Mouse (Mus musculus) MEL (cell line): Measurements from ENCODE around the gene Mip. TPM values are rescaled to one million over a fixed set of nuclear protein-coding genes. Genes with fewer than 3 reads are reported as not detected.

Experiments
- DNase-seq: peaks from one replicate; pipeline ENCODE4 v3.0.0; 2011; ENCODE audit warnings: low read depth, low spot score
- H3K27ac ChIP-seq: 2 replicates; pipeline ENCODE4 v1.5.1; 2012; ENCODE audit warnings: low read depth, mild to moderate bottlenecking, control low read depth, low read length, moderate library complexity; ENCODE audit not compliant: control insufficient read depth
- H3K27me3 ChIP-seq, 2 experiments: fragments of 150-350 bp in 1 of 2; sonication (generic) in 1 of 2; 2 replicates each; pipeline ENCODE4 v1.6.1; 2012; ENCODE audit warnings: low read length in 2 of 2, mild to moderate bottlenecking in 2 of 2, improper control_type of control experiment in 1 of 2, moderate library complexity in 1 of 2; ENCODE audit not compliant: insufficient read depth in 2 of 2, control insufficient read depth in 1 of 2
- H3K36me3 ChIP-seq, 2 experiments: 2 replicates each; pipeline ENCODE4 v1.6.1; 2012 to 2014; ENCODE audit warnings: low read length in 2 of 2, improper control_type of control experiment in 1 of 2, inconsistent platforms in 1 of 2, mild to moderate bottlenecking in 1 of 2; ENCODE audit not compliant: insufficient read depth in 2 of 2, control insufficient read depth in 1 of 2
- H3K4me1 ChIP-seq, 2 experiments: fragments of 150-350 bp in 1 of 2; sonication (generic) in 1 of 2; 2 replicates each; pipeline ENCODE4 v1.6.1; 2012; ENCODE audit warnings: low read length in 2 of 2, improper control_type of control experiment in 1 of 2, mild to moderate bottlenecking in 1 of 2; ENCODE audit not compliant: insufficient read depth in 2 of 2, control insufficient read depth in 1 of 2
- H3K4me3 ChIP-seq, 2 experiments: fragments of 150-350 bp in 1 of 2; sonication (generic) in 1 of 2; 2 replicates each; pipeline ENCODE4 v1.5.1; 2012; ENCODE audit warnings: low read depth in 2 of 2, low read length in 2 of 2, mild to moderate bottlenecking in 2 of 2, moderate library complexity in 2 of 2, control low read depth in 1 of 2, improper control_type of control experiment in 1 of 2; ENCODE audit not compliant: control insufficient read depth in 1 of 2, insufficient read depth in 1 of 2
- H3K79me2 ChIP-seq: 2 replicates; pipeline ENCODE4 v1.6.1; 2012; ENCODE audit warnings: mild to moderate bottlenecking, low read length, moderate library complexity; ENCODE audit not compliant: control insufficient read depth, poor library complexity, insufficient read depth
- H3K9ac ChIP-seq: 2 replicates; pipeline ENCODE4 v1.6.1; 2012; ENCODE audit warnings: low read depth, mild to moderate bottlenecking, control low read depth, low read length, moderate library complexity; ENCODE audit not compliant: control insufficient read depth, poor library complexity, severe bottlenecking
- H3K9me3 ChIP-seq: fragments of 150-350 bp; sonication (generic); replicated peaks from 2 replicates; pipeline ENCODE4 v1.6.1; 2012; ENCODE audit warnings: mild to moderate bottlenecking, low read length, improper control_type of control experiment, moderate library complexity; ENCODE audit not compliant: insufficient read depth
- CHD1 ChIP-seq: IDR thresholded peaks from 2 replicates; pipeline ENCODE4 v1.6.1; 2012; ENCODE audit warnings: low read depth, mild to moderate bottlenecking, inconsistent platforms, low read length, improper control_type of control experiment
- CTCF ChIP-seq, 3 experiments: IDR thresholded peaks in 2 of 3; conservative IDR thresholded peaks in 1 of 3; 2 replicates each; pipeline ENCODE4 v1.5.1; 2011 to 2012; ENCODE audit warnings: low read length in 3 of 3, low read depth in 2 of 3, mild to moderate bottlenecking in 2 of 3, improper control_type of control experiment in 1 of 3, inconsistent platforms in 1 of 3, mixed read lengths in 1 of 3, moderate library complexity in 1 of 3; ENCODE audit not compliant: control insufficient read depth in 1 of 3, insufficient read depth in 1 of 3, poor library complexity in 1 of 3, severe bottlenecking in 1 of 3
- E2F4 ChIP-seq: IDR thresholded peaks from 2 replicates; pipeline ENCODE4 v1.6.1; 2011; ENCODE audit warnings: low read depth, low read length, improper control_type of control experiment, borderline replicate concordance
- ELF1 ChIP-seq: IDR thresholded peaks from 2 replicates; pipeline ENCODE4 v1.6.1; 2014; ENCODE audit warnings: low read depth, mild to moderate bottlenecking, inconsistent platforms, low read length, improper control_type of control experiment, moderate library complexity
- EP300 ChIP-seq, 2 experiments: IDR thresholded peaks; 2 replicates each; pipeline ENCODE4 v1.6.1; 2011; ENCODE audit warnings: improper control_type of control experiment in 2 of 2, low read length in 2 of 2, low read depth in 1 of 2, mild to moderate bottlenecking in 1 of 2
- ETS1 ChIP-seq: IDR thresholded peaks from 2 replicates; pipeline ENCODE4 v1.6.1; 2012; ENCODE audit warnings: low read depth, mild to moderate bottlenecking, inconsistent platforms, low read length, improper control_type of control experiment, moderate library complexity
- GABPA ChIP-seq: IDR thresholded peaks from 2 replicates; pipeline ENCODE4 v1.6.1; 2012; ENCODE audit warnings: low read depth, mild to moderate bottlenecking, inconsistent platforms, low read length, improper control_type of control experiment, moderate library complexity
- HCFC1 ChIP-seq: IDR thresholded peaks from 2 replicates; pipeline ENCODE4 v1.6.1; 2012; ENCODE audit warnings: low read depth, mild to moderate bottlenecking, inconsistent platforms, low read length, improper control_type of control experiment, moderate library complexity
- MAX ChIP-seq: IDR thresholded peaks from 2 replicates; pipeline ENCODE4 v1.6.1; 2011; ENCODE audit warnings: low read length, improper control_type of control experiment
- MAZ ChIP-seq: IDR thresholded peaks from 2 replicates; pipeline ENCODE4 v1.6.1; 2012; ENCODE audit warnings: low read depth, mild to moderate bottlenecking, inconsistent platforms, low read length, improper control_type of control experiment
- MEF2A ChIP-seq: IDR thresholded peaks from 2 replicates; pipeline ENCODE4 v1.6.1; 2014; ENCODE audit warnings: low read depth, mild to moderate bottlenecking, inconsistent platforms, low read length, improper control_type of control experiment; ENCODE audit not compliant: poor library complexity, insufficient replicate concordance, severe bottlenecking; ENCODE audit errors: extremely low read depth
- MXI1 ChIP-seq: IDR thresholded peaks from 2 replicates; pipeline ENCODE4 v1.6.1; 2011; ENCODE audit warnings: mild to moderate bottlenecking, low read depth, low read length, improper control_type of control experiment
- MYC ChIP-seq: IDR thresholded peaks from 2 replicates; pipeline ENCODE4 v1.6.1; 2011; ENCODE audit warnings: low read depth, mild to moderate bottlenecking, low read length, improper control_type of control experiment, moderate library complexity
- NELFE ChIP-seq: IDR thresholded peaks from 2 replicates; pipeline ENCODE4 v1.6.1; 2011; ENCODE audit warnings: low read depth, low read length, improper control_type of control experiment
- NRF1 ChIP-seq: IDR thresholded peaks from 2 replicates; pipeline ENCODE4 v1.6.1; 2014; ENCODE audit warnings: low read depth, mild to moderate bottlenecking, inconsistent platforms, low read length, improper control_type of control experiment, moderate library complexity; ENCODE audit not compliant: poor library complexity, insufficient read depth, severe bottlenecking
- POLR2A ChIP-seq, 2 experiments: IDR thresholded peaks; 2 replicates each; pipeline ENCODE4 v1.6.1; 2011 to 2012; ENCODE audit warnings: low read length in 2 of 2, mild to moderate bottlenecking in 2 of 2, control low read depth in 1 of 2, improper control_type of control experiment in 1 of 2, low read depth in 1 of 2, moderate library complexity in 1 of 2; ENCODE audit not compliant: control insufficient read depth in 1 of 2, insufficient read depth in 1 of 2, poor library complexity in 1 of 2
- POLR2AphosphoS2 ChIP-seq: IDR thresholded peaks from 2 replicates; pipeline ENCODE4 v1.6.1; 2011; ENCODE audit warnings: low read length, improper control_type of control experiment
- RCOR1 ChIP-seq: IDR thresholded peaks from 2 replicates; pipeline ENCODE4 v1.6.1; 2012; ENCODE audit warnings: low read depth, mild to moderate bottlenecking, inconsistent platforms, low read length, improper control_type of control experiment
- SIN3A ChIP-seq: IDR thresholded peaks from 2 replicates; pipeline ENCODE4 v1.6.1; 2012; ENCODE audit warnings: low read length, improper control_type of control experiment, inconsistent platforms
- TAL1 ChIP-seq: IDR thresholded peaks from 2 replicates; pipeline ENCODE4 v1.6.1; 2012; ENCODE audit warnings: mild to moderate bottlenecking, inconsistent platforms, low read length, moderate library complexity, mixed read lengths
- TBP ChIP-seq: IDR thresholded peaks from 2 replicates; pipeline ENCODE4 v1.8.0; 2011; ENCODE audit warnings: low read depth, low read length, improper control_type of control experiment
- TCF12 ChIP-seq: IDR thresholded peaks from 2 replicates; pipeline ENCODE4 v1.6.1; 2014; ENCODE audit warnings: low read depth, mild to moderate bottlenecking, inconsistent platforms, low read length, improper control_type of control experiment, moderate library complexity
- UBTF ChIP-seq: IDR thresholded peaks from 2 replicates; pipeline ENCODE4 v1.6.1; 2012; ENCODE audit warnings: low read depth, mild to moderate bottlenecking, inconsistent platforms, low read length, improper control_type of control experiment, moderate library complexity, borderline replicate concordance; ENCODE audit not compliant: insufficient read depth
- USF2 ChIP-seq, 2 experiments: IDR thresholded peaks; 2 replicates each; pipeline ENCODE4 v1.6.1; 2011 to 2012; ENCODE audit warnings: improper control_type of control experiment in 2 of 2, low read length in 2 of 2, borderline replicate concordance in 1 of 2, inconsistent platforms in 1 of 2, low read depth in 1 of 2, mild to moderate bottlenecking in 1 of 2; ENCODE audit not compliant: insufficient read depth in 1 of 2
- ZC3H11A ChIP-seq: IDR thresholded peaks from 2 replicates; pipeline ENCODE4 v1.6.1; 2012; ENCODE audit warnings: low read depth, mild to moderate bottlenecking, inconsistent platforms, low read length, improper control_type of control experiment
- ZKSCAN1 ChIP-seq: IDR thresholded peaks from 2 replicates; pipeline ENCODE4 v1.6.1; 2012; ENCODE audit warnings: low read depth, mild to moderate bottlenecking, inconsistent platforms, low read length, improper control_type of control experiment, moderate library complexity
- ZMIZ1 ChIP-seq: IDR thresholded peaks from 2 replicates; pipeline ENCODE4 v1.6.1; 2012; ENCODE audit warnings: low read depth, mild to moderate bottlenecking, inconsistent platforms, low read length, improper control_type of control experiment, moderate library complexity
- polyA plus RNA-seq, 2 experiments: library from polyadenylated mRNA; stranded (reverse) in 1 of 2; unstranded in 1 of 2; fragments of >175 nt in 1 of 2; fragments of >200 nt in 1 of 2; gene quantifications; 2 replicates each; pipeline versions ENCODE4 v1.2.1 to v1.2.4; 2012; ENCODE audit warnings: low replicate concordance in 2 of 2, low read depth in 1 of 2; ENCODE audit not compliant: insufficient read length in 2 of 2, insufficient read depth in 1 of 2, missing spikeins in 1 of 2
- total RNA-seq: library from RNA; depleted of rRNA; stranded (reverse); fragments of 300-350 nt; gene quantifications from 2 replicates; pipeline ENCODE4 v1.2.3, GENCODE M21; 2012

Mip gene
- total and polyA plus RNA-seq, 3 experiments: 0.04 TPM; not detected in 2

GRCm38 (mm10) chr10:128231146-128231545 is 5.5 kb downstream of the Mip start:
- Histone ChIP-seq H3K4me3 (peak overlapping the region; percentile 79 to 85), H3K9ac (peak overlapping the region; percentile 94), H3K36me3 (peaks cover 0 to 11% of the 10 kb centered on the region in 2 experiments; a peak in 2 of 4 replicates), H3K27me3 (no peaks in the 10 kb centered on the region), H3K4me1 (peaks cover 5 to 11% of the 10 kb centered on the region in 2 experiments), H3K27ac (peak overlapping the region; percentile 93), H3K79me2 (peaks cover 14% of the 10 kb centered on the region), H3K9me3 (no peaks in the 10 kb centered on the region)
- no peak for TF ChIP-seq EP300 (IDR thresholded peaks at IDR 0.05; ENCODE audit: low read depth in 1 of 2, low read length in 2 of 2)
- TF ChIP-seq RCOR1: 0 out of 2 replicates have a peak, but pooled peaks have one; percentile 10
- no peak for TF ChIP-seq MEF2A
- no peak for TF ChIP-seq GABPA
- peak; percentile 62 for DNase-seq

- no peaks in the 10 kb centered on the region for H3K9me3 ChIP-seq
- peaks cover 5 to 11% of the 10 kb centered on the region in 2 experiments for H3K4me1 ChIP-seq
- peaks cover 14% of the 10 kb centered on the region for H3K79me2 ChIP-seq
- no peaks in the 10 kb centered on the region for H3K27me3 ChIP-seq
- H3K4me3 ChIP-seq: peak within 1 kb of the TSS; percentile 79 to 85
- peak; percentile 92 for DNase-seq
- peak within 1 kb of the TSS; percentile 93 for H3K27ac ChIP-seq
- H3K36me3 ChIP-seq: peaks cover 0 to 13% of the 10 kb centered on the region in 2 experiments; a peak in 2 of 4 replicates
- peak within 1 kb of the TSS; percentile 94 for H3K9ac ChIP-seq
- peak; percentile 35 for TF ChIP-seq TCF12
- peak; percentile 92 for TF ChIP-seq POLR2AphosphoS2
- TF ChIP-seq NRF1: peak; percentile 74
- TF ChIP-seq USF2 (IDR thresholded peaks at IDR 0.05; ENCODE audit: borderline replicate concordance in 1 of 2, insufficient read depth in 1 of 2, low read depth in 1 of 2, low read length in 2 of 2): no peak
- peak; percentile 99 for TF ChIP-seq CHD1
- TF ChIP-seq ZC3H11A: no peak
- no peak for TF ChIP-seq GABPA
- peak; percentile 86 for TF ChIP-seq ZMIZ1
- TF ChIP-seq POLR2A (IDR thresholded peaks at IDR 0.05; ENCODE audit: control insufficient read depth in 1 of 2, insufficient read depth in 1 of 2, low read depth in 1 of 2, low read length in 2 of 2, poor library complexity in 1 of 2): peak; percentile 85 to 87
- peak; percentile 89 for TF ChIP-seq NELFE
- peak; percentile 32 for TF ChIP-seq MAZ
- peak; percentile 93 for TF ChIP-seq E2F4
- TF ChIP-seq TAL1: no peak
- peak; percentile 94 for TF ChIP-seq TBP
- peak; percentile 39; the same call in 1 of the 2 replicates for TF ChIP-seq MAX
- 0 out of 2 replicates have a peak, but pooled peaks have one; percentile 21 for TF ChIP-seq ETS1
- peak; percentile 69 for TF ChIP-seq ELF1
- TF ChIP-seq ZKSCAN1: no peak
- TF ChIP-seq HCFC1: peak; percentile 45
- peak; percentile 58; the same call in 1 of the 2 replicates for TF ChIP-seq MYC
- peak; percentile 50; the same call in 1 of the 2 replicates for TF ChIP-seq SIN3A
- TF ChIP-seq UBTF: 0 out of 2 replicates have a peak, but pooled peaks have one; percentile 18
- TF ChIP-seq MXI1: no peak; the same call in none of the 2 replicates
- TF ChIP-seq CTCF (IDR thresholded peaks at IDR 0.05 in 2 of 3, conservative IDR thresholded peaks at IDR 0.05 in 1 of 3; ENCODE audit: control insufficient read depth in 1 of 3, insufficient read depth in 1 of 3, low read depth in 2 of 3, low read length in 3 of 3, poor library complexity in 1 of 3, severe bottlenecking in 1 of 3): no peak
Observed at GRCm38 (mm10) chr10:128231697-128232419, 6.2 kb downstream of the Mip start, which contains the start of gene Timeless. Gene Timeless (plus strand): TSS chr10:128232065.
